Mouse (Mus musculus): ENCODE results near the gene Aif1l. TPM values are rescaled to one million over a fixed set of nuclear protein-coding genes. Genes with fewer than 3 reads are reported as not detected.

Gene Aif1l
- total RNA-seq, 1 experiment = 48.5 TPM

GRCm38 (mm10) chr2:31974141-31974808 is 24.3 kb downstream of the Aif1l start, which contains the start of gene Nup214:
Nup214 (plus strand) TSS chr2:31974436.
- no peaks in the 10 kb centered on the region for H3K9me3 ChIP-seq (ENCODE audit: control insufficient read depth, insufficient read depth, low read depth, low read length)
- in situ Hi-C loops (cut with MboI; ENCODE audit: low sequenced_read_pairs in 2 of 2, unreplicated experiment in 2 of 2) = no loop called here
- H3K4me1 ChIP-seq (ENCODE audit: control insufficient read depth in 2 of 2, insufficient read depth in 2 of 2, low read length in 2 of 2, poor library complexity in 1 of 2) = peaks cover 0 to 2% of the 10 kb centered on the region in 2 experiments; a peak in 1 of 4 replicates
- H3K36me3 ChIP-seq (ENCODE audit: control insufficient read depth, insufficient read depth, low read length, poor library complexity, severe bottlenecking) = peaks cover 15% of the 10 kb centered on the region
- H3K9ac ChIP-seq (ENCODE audit: insufficient read depth, low read depth, low read length, poor library complexity, severe bottlenecking) = peak within 1 kb of the TSS; percentile 94
- TF ChIP-seq ZC3H11A (IDR thresholded peaks at IDR 0.05; ENCODE audit: borderline replicate concordance, low read depth, low read length) (peak; percentile 20; the same call in 1 of the 2 replicates), HCFC1 (IDR thresholded peaks at IDR 0.05; ENCODE audit: borderline replicate concordance, insufficient read depth, low read length) (peak; percentile 88), ZNF384 (IDR thresholded peaks at IDR 0.05; ENCODE audit: low read depth, low read length) (no peak)
- DNase-seq (ENCODE audit: low read depth, low spot score) = peak; percentile 97
- peak within 1 kb of the TSS; percentile 85 to 88 for H3K4me3 ChIP-seq (ENCODE audit: insufficient read depth in 1 of 2, low read depth in 1 of 2, low read length in 2 of 2, poor library complexity in 1 of 2, severe bottlenecking in 1 of 2)
- H3K27ac ChIP-seq (ENCODE audit: insufficient read depth, low read depth, low read length, poor library complexity, severe bottlenecking) = no peak within 1 kb of the TSS

- DNase-seq (ENCODE audit: low read depth, low spot score) = no peak
- Histone ChIP-seq H3K27ac (ENCODE audit: insufficient read depth, low read depth, low read length, poor library complexity, severe bottlenecking) (no peak overlapping the region), H3K4me1 (ENCODE audit: control insufficient read depth in 2 of 2, insufficient read depth in 2 of 2, low read length in 2 of 2, poor library complexity in 1 of 2) (peaks cover 0 to 2% of the 10 kb centered on the region in 2 experiments; a peak in 1 of 4 replicates), H3K4me3 (ENCODE audit: insufficient read depth in 1 of 2, low read depth in 1 of 2, low read length in 2 of 2, poor library complexity in 1 of 2, severe bottlenecking in 1 of 2) (peak overlapping the region; percentile 85 to 88), H3K36me3 (ENCODE audit: control insufficient read depth, insufficient read depth, low read length, poor library complexity, severe bottlenecking) (peaks cover 18% of the 10 kb centered on the region), H3K9me3 (ENCODE audit: control insufficient read depth, insufficient read depth, low read depth, low read length) (no peaks in the 10 kb centered on the region), H3K9ac (ENCODE audit: insufficient read depth, low read depth, low read length, poor library complexity, severe bottlenecking) (peak overlapping the region; percentile 94)
- TF ChIP-seq ZNF384 (IDR thresholded peaks at IDR 0.05; ENCODE audit: low read depth, low read length) (no peak), HCFC1 (IDR thresholded peaks at IDR 0.05; ENCODE audit: borderline replicate concordance, insufficient read depth, low read length) (no peak)
- in situ Hi-C loops (cut with MboI; ENCODE audit: low sequenced_read_pairs in 2 of 2, unreplicated experiment in 2 of 2) = no loop called here
These were observed 25.0 kb downstream of the Aif1l start for GRCm38 (mm10) chr2:31974809-31975371.

GRCm38 (mm10) chr2:31987774-31988173 is 37.8 kb downstream of the Aif1l start:
- Histone ChIP-seq H3K36me3 (ENCODE audit: control insufficient read depth, insufficient read depth, low read length, poor library complexity, severe bottlenecking) (peaks cover 68% of the 10 kb centered on the region), H3K9me3 (ENCODE audit: control insufficient read depth, insufficient read depth, low read depth, low read length) (no peaks in the 10 kb centered on the region), H3K27ac (ENCODE audit: insufficient read depth, low read depth, low read length, poor library complexity, severe bottlenecking) (no peak overlapping the region), H3K4me3 (ENCODE audit: insufficient read depth in 1 of 2, low read depth in 1 of 2, low read length in 2 of 2, poor library complexity in 1 of 2, severe bottlenecking in 1 of 2) (no peak overlapping the region), H3K9ac (ENCODE audit: insufficient read depth, low read depth, low read length, poor library complexity, severe bottlenecking) (no peak overlapping the region), H3K4me1 (ENCODE audit: control insufficient read depth in 2 of 2, insufficient read depth in 2 of 2, low read length in 2 of 2, poor library complexity in 1 of 2) (no peaks in the 10 kb centered on the region)
- in situ Hi-C loops (cut with MboI; ENCODE audit: low sequenced_read_pairs in 2 of 2, unreplicated experiment in 2 of 2) = no loop called here
- TF ChIP-seq MAFK (IDR thresholded peaks at IDR 0.05; ENCODE audit: insufficient read depth, low read depth, low read length) = no peak
- TF ChIP-seq ZC3H11A (IDR thresholded peaks at IDR 0.05; ENCODE audit: borderline replicate concordance, low read depth, low read length) = no peak
- no peak for TF ChIP-seq ZNF384 (IDR thresholded peaks at IDR 0.05; ENCODE audit: low read depth, low read length)
- no peak for TF ChIP-seq CHD2 (IDR thresholded peaks at IDR 0.05; ENCODE audit: low read depth, low read length)
- TF ChIP-seq HCFC1 (IDR thresholded peaks at IDR 0.05; ENCODE audit: borderline replicate concordance, insufficient read depth, low read length) = no peak
- DNase-seq (ENCODE audit: low read depth, low spot score) = no peak

GRCm38 (mm10) chr2:31990961-31991360 is 41.0 kb downstream of the Aif1l start:
- H3K9ac ChIP-seq (ENCODE audit: insufficient read depth, low read depth, low read length, poor library complexity, severe bottlenecking) = no peak overlapping the region
- TF ChIP-seq ZNF384 (IDR thresholded peaks at IDR 0.05; ENCODE audit: low read depth, low read length) = no peak
- no peak for TF ChIP-seq CHD2 (IDR thresholded peaks at IDR 0.05; ENCODE audit: low read depth, low read length)
- no peak for TF ChIP-seq HCFC1 (IDR thresholded peaks at IDR 0.05; ENCODE audit: borderline replicate concordance, insufficient read depth, low read length)
- TF ChIP-seq ZC3H11A (IDR thresholded peaks at IDR 0.05; ENCODE audit: borderline replicate concordance, low read depth, low read length) = no peak
- TF ChIP-seq MAFK (IDR thresholded peaks at IDR 0.05; ENCODE audit: insufficient read depth, low read depth, low read length) = no peak
- H3K9me3 ChIP-seq (ENCODE audit: control insufficient read depth, insufficient read depth, low read depth, low read length) = no peaks in the 10 kb centered on the region
- DNase-seq (ENCODE audit: low read depth, low spot score) = no peak
- H3K27ac ChIP-seq (ENCODE audit: insufficient read depth, low read depth, low read length, poor library complexity, severe bottlenecking) = no peak overlapping the region
- no peaks in the 10 kb centered on the region for H3K4me1 ChIP-seq (ENCODE audit: control insufficient read depth in 2 of 2, insufficient read depth in 2 of 2, low read length in 2 of 2, poor library complexity in 1 of 2)
- H3K4me3 ChIP-seq (ENCODE audit: insufficient read depth in 1 of 2, low read depth in 1 of 2, low read length in 2 of 2, poor library complexity in 1 of 2, severe bottlenecking in 1 of 2) = no peak overlapping the region
- H3K36me3 ChIP-seq (ENCODE audit: control insufficient read depth, insufficient read depth, low read length, poor library complexity, severe bottlenecking) = peaks cover 64% of the 10 kb centered on the region
- in situ Hi-C loops (cut with MboI; ENCODE audit: low sequenced_read_pairs in 2 of 2, unreplicated experiment in 2 of 2) = no loop called here
